Mouse (Mus musculus) heart, embryonic 11.5 days (tissue): ENCODE results near the gene Cyp20a1. TPM values are rescaled to one million over a fixed set of nuclear protein-coding genes. Genes with fewer than 3 reads are reported as not detected.

Source experiments
- ATAC-seq: fragments of 200-750 bp; cut with Nextera tagmentation; replicated peaks from 2 replicates; pipeline ENCODE4 v1.8.0; 2017; ENCODE audit warnings: moderate library complexity; ENCODE audit not compliant: insufficient number of reproducible peaks, low FRiP score, low TSS enrichment
- H3K27ac ChIP-seq: fragments of 300-500 bp; sonication (generic); 2 replicates; pipeline ENCODE4 v1.5.1; 2014; ENCODE audit warnings: mild to moderate bottlenecking, low read depth, low read length
- H3K27me3 ChIP-seq: fragments of 300-500 bp; sonication (generic); 2 replicates; pipeline ENCODE4 v1.6.1; 2014; ENCODE audit warnings: mild to moderate bottlenecking, low read length, mixed read lengths; ENCODE audit not compliant: control insufficient read depth, insufficient read depth
- H3K36me3 ChIP-seq: fragments of 300-500 bp; sonication (generic); 2 replicates; pipeline ENCODE4 v1.6.1; 2014; ENCODE audit warnings: mild to moderate bottlenecking, low read length, moderate library complexity, mixed read lengths; ENCODE audit not compliant: control insufficient read depth, insufficient read depth
- H3K4me1 ChIP-seq: fragments of 300-500 bp; sonication (generic); 2 replicates; pipeline ENCODE4 v1.6.1; 2014; ENCODE audit warnings: low read length; ENCODE audit not compliant: control insufficient read depth, insufficient read depth
- H3K4me2 ChIP-seq: fragments of 300-500 bp; sonication (generic); 2 replicates; pipeline ENCODE4 v1.6.1; 2014; ENCODE audit warnings: mild to moderate bottlenecking, moderate library complexity
- H3K4me3 ChIP-seq: fragments of 300-500 bp; sonication (generic); 2 replicates; pipeline ENCODE4 v1.5.1; 2014; ENCODE audit warnings: low read depth, low read length
- H3K9ac ChIP-seq: fragments of 300-500 bp; sonication (generic); 2 replicates; pipeline ENCODE4 v1.6.1; 2014; ENCODE audit warnings: mild to moderate bottlenecking, low read depth, low read length, moderate library complexity
- H3K9me3 ChIP-seq: fragments of 300-500 bp; sonication (generic); replicated peaks from 2 replicates; pipeline ENCODE4 v1.6.1; 2016; ENCODE audit warnings: low read length; ENCODE audit not compliant: control insufficient read depth
- WGBS: fragments of 180-500 bp; shearing (Covaris S2); extraction: QIAGEN DNeasy Blood & Tissue Kit; methylation state at CpG from one replicate; pipeline ENCODE4 v1.1.7; 2014; ENCODE audit not compliant: insufficient replicate concordance; 5-methylcytosine and 5-hydroxymethylcytosine counted together
- polyA plus RNA-seq: library from polyadenylated mRNA; unstranded; fragments of >200 nt; fragmentation: Nextera tagmentation; extraction: Ambion mirVana; gene quantifications from 2 replicates; pipeline ENCODE4 v1.2.1, GENCODE M21; 2014

Cyp20a1 gene
- polyA plus RNA-seq, 1 experiment from 2014 or later, result 28.8 TPM

DNA sequence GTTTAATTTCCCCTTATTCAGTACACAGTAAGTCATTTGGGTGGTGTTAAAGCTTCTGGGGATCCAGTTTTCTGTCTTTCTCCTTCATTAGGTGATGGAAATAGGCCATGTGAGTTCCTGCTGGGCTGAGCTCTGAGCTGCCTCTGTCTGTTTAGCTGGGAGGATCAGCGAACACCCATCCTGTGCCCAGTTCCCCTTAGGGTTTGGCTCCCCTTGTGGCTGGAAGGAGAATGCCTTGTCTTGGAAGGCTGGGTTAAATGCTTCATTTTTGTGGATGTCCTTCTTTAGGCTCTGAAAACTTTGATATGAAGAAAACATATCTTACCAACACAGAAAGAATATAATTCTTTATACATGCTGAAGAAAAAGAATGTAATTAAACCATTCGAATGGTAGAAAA lies 85.8 kb downstream of the Cyp20a1 start:
- H3K27me3 ChIP-seq, result no peaks in the 10 kb centered on the region
- no peak overlapping the region for H3K4me2 ChIP-seq
- no peak overlapping the region for H3K27ac ChIP-seq
- ATAC-seq, result no peak
- no peak overlapping the region for H3K9ac ChIP-seq
- H3K4me1 ChIP-seq, result no peaks in the 10 kb centered on the region
- H3K9me3 ChIP-seq, result no peaks in the 10 kb centered on the region
- no peaks in the 10 kb centered on the region for H3K36me3 ChIP-seq
- H3K4me3 ChIP-seq, result no peak overlapping the region
- WGBS, result 69% methylated on average over 2 of the region's 2 CpGs

- no peaks in the 10 kb centered on the region for H3K27me3 ChIP-seq
- H3K9ac ChIP-seq, result no peak overlapping the region
- 89% methylated on average over 5 of the region's 5 CpGs for WGBS
- H3K4me2 ChIP-seq, result no peak overlapping the region
- no peak overlapping the region for H3K27ac ChIP-seq
- no peak overlapping the region for H3K4me3 ChIP-seq
- H3K9me3 ChIP-seq, result no peaks in the 10 kb centered on the region
- no peaks in the 10 kb centered on the region for H3K36me3 ChIP-seq
- no peak for ATAC-seq
- no peaks in the 10 kb centered on the region for H3K4me1 ChIP-seq
These were observed 88.4 kb downstream of the Cyp20a1 start for GRCm38 (mm10) chr1:60431531-60431930.

DNA sequence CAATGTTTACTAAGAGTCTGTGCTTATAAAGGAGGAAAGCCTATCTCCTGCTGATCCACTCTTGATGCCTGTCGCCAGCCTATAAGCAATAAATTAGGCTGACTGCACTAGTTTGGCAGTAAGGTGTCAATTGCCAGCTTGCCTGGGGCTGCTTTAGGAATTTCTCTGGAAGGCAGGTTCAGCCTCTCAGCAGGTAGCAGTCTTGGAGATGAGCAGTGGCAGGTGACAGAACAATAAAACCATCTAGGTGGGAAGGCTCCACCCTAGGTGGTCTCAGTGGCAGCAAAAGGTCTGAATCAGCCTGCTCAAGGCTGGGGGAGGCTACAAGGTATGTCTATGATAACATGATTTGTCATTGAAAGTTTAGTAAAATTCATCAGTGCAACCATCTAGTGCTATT lies 89.4 kb downstream of the Cyp20a1 start:
- ATAC-seq, result no peak
- 38% methylated on average over 1 of the region's 1 CpGs for WGBS
- H3K27ac ChIP-seq, result no peak overlapping the region
- no peaks in the 10 kb centered on the region for H3K27me3 ChIP-seq
- no peaks in the 10 kb centered on the region for H3K36me3 ChIP-seq
- H3K4me3 ChIP-seq, result no peak overlapping the region
- H3K4me2 ChIP-seq, result no peak overlapping the region
- no peaks in the 10 kb centered on the region for H3K4me1 ChIP-seq
- no peaks in the 10 kb centered on the region for H3K9me3 ChIP-seq
- no peak overlapping the region for H3K9ac ChIP-seq

Other genes starting within 250 kb of the Cyp20a1 start
- gene Carf, start 245.1 kb upstream of the Cyp20a1 start, polyA plus RNA-seq, result 6.1 and 6.3 TPM in 2 replicates
- 32.2 and 36.9 TPM in 2 replicates for gene Wdr12, start 244.7 kb upstream of the Cyp20a1 start, polyA plus RNA-seq
- gene Nbeal1, start 162.7 kb upstream of the Cyp20a1 start, polyA plus RNA-seq, result 9.0 and 10.1 TPM in 2 replicates
- 37.0 and 39.6 TPM in 2 replicates for gene Abi2, start 66.3 kb downstream of the Cyp20a1 start, polyA plus RNA-seq
- gene Raph1, start 223.8 kb downstream of the Cyp20a1 start, polyA plus RNA-seq, result 56.7 and 66.0 TPM in 2 replicates